Mouse (Mus musculus) bone marrow macrophage, adult 2 months (primary cell): ENCODE results near the gene Myh2.

Source experiments
- CTCF ChIP-seq: IDR thresholded peaks from 2 replicates; pipeline ENCODE4 v1.5.1; 2012; ENCODE audit warnings: low read depth, mild to moderate bottlenecking, low read length, moderate library complexity
- POLR2A ChIP-seq: IDR thresholded peaks from 2 replicates; pipeline ENCODE4 v1.6.1; 2012; ENCODE audit warnings: mild to moderate bottlenecking, low read depth, low read length, borderline replicate concordance

- TF ChIP-seq CTCF (no peak), POLR2A (no peak)
Measured at GRCm38 (mm10) chr11:67134654-67135053, 36.2 kb upstream of the Myh2 start.
